Mouse (Mus musculus): ENCODE measurements around the gene Wipi1.
"Not testable (repeated sequence)": the region's sequence is repeated elsewhere in the genome, so short reads cannot be mapped to it uniquely, and the experiment has no call there.

Gene Wipi1

GRCm38 (mm10) chr11:109611303-109612149, at the start of gene Wipi1:
Gene Wipi1 (minus strand): TSS chr11:109611967.
- peak; percentile 96 for DNase-seq (ENCODE audit: low read depth, low spot score)

GRCm38 (mm10) chr11:109660526-109660925, 48.8 kb upstream of the Wipi1 start:
- DNase-seq (ENCODE audit: low read depth, low spot score), result not testable (repeated sequence)

- no peak for DNase-seq (ENCODE audit: low read depth, low spot score)
Observed at GRCm38 (mm10) chr11:109656232-109656631, 44.5 kb upstream of the Wipi1 start.

- no peak for DNase-seq (ENCODE audit: low read depth, low spot score)
Observed at GRCm38 (mm10) chr11:109654581-109654980, 42.8 kb upstream of the Wipi1 start.

- no peak for DNase-seq (ENCODE audit: low read depth, low spot score)
Observed at GRCm38 (mm10) chr11:109653201-109653600, 41.4 kb upstream of the Wipi1 start.

GRCm38 (mm10) chr11:109652505-109652904, 40.7 kb upstream of the Wipi1 start:
- no peak for DNase-seq (ENCODE audit: low read depth, low spot score)

GRCm38 (mm10) chr11:109651566-109652024, 39.8 kb upstream of the Wipi1 start:
- no peak for DNase-seq (ENCODE audit: low read depth, low spot score)

GRCm38 (mm10) chr11:109650788-109651565, 39.2 kb upstream of the Wipi1 start:
- peak; percentile 94 for DNase-seq (ENCODE audit: low read depth, low spot score)

GRCm38 (mm10) chr11:109649975-109650701, 38.4 kb upstream of the Wipi1 start:
- peak; percentile 76 for DNase-seq (ENCODE audit: low read depth, low spot score)

- DNase-seq (ENCODE audit: low read depth, low spot score), result no peak
Observed at GRCm38 (mm10) chr11:109649206-109649605, 37.4 kb upstream of the Wipi1 start, which contains the start of gene Prkar1a. Gene Prkar1a (plus strand): TSS chr11:109649405.

GRCm38 (mm10) chr11:109648510-109648909, 36.7 kb upstream of the Wipi1 start:
- DNase-seq (ENCODE audit: low read depth, low spot score), result no peak

- DNase-seq (ENCODE audit: low read depth, low spot score), result no peak
Observed at GRCm38 (mm10) chr11:109641498-109642222, 29.9 kb upstream of the Wipi1 start.

- DNase-seq (ENCODE audit: low read depth, low spot score), result no peak
Observed at GRCm38 (mm10) chr11:109635871-109636395, 24.2 kb upstream of the Wipi1 start.

- DNase-seq (ENCODE audit: low read depth, low spot score), result no peak
Observed at GRCm38 (mm10) chr11:109634928-109635327, 23.2 kb upstream of the Wipi1 start.

- DNase-seq (ENCODE audit: low read depth, low spot score), result no peak
Observed at GRCm38 (mm10) chr11:109629021-109629521, 17.3 kb upstream of the Wipi1 start.

- no peak for DNase-seq (ENCODE audit: low read depth, low spot score)
Observed at GRCm38 (mm10) chr11:109628099-109628498, 16.3 kb upstream of the Wipi1 start.

GRCm38 (mm10) chr11:109627648-109628047, 15.9 kb upstream of the Wipi1 start:
- DNase-seq (ENCODE audit: low read depth, low spot score), result peak; percentile 33

GRCm38 (mm10) chr11:109623238-109623637, 11.5 kb upstream of the Wipi1 start:
- DNase-seq (ENCODE audit: low read depth, low spot score), result no peak

- DNase-seq (ENCODE audit: low read depth, low spot score), result no peak
Observed at GRCm38 (mm10) chr11:109622518-109623037, 10.8 kb upstream of the Wipi1 start.

- peak; percentile 60 for DNase-seq (ENCODE audit: low read depth, low spot score)
Observed at GRCm38 (mm10) chr11:109621183-109621582, 9.4 kb upstream of the Wipi1 start.
